Mouse (Mus musculus) small intestine, adult 2 months (tissue): ENCODE results near the gene Dlx1.

Experiments
- CTCF ChIP-seq: fragments of 200-500 bp; IDR thresholded peaks from 2 replicates; pipeline ENCODE4 v1.5.1; 2012; ENCODE audit warnings: low read depth, mild to moderate bottlenecking, control low read depth, inconsistent platforms, low read length, moderate library complexity, mixed read lengths; ENCODE audit not compliant: insufficient replicate concordance, insufficient read length; ENCODE audit errors: extremely low read depth
- POLR2A ChIP-seq: fragments of 200-500 bp; IDR thresholded peaks from 2 replicates; pipeline ENCODE4 v1.6.1; 2012; ENCODE audit warnings: low read depth, mild to moderate bottlenecking, control low read depth, inconsistent platforms, low read length, moderate library complexity

DNA sequence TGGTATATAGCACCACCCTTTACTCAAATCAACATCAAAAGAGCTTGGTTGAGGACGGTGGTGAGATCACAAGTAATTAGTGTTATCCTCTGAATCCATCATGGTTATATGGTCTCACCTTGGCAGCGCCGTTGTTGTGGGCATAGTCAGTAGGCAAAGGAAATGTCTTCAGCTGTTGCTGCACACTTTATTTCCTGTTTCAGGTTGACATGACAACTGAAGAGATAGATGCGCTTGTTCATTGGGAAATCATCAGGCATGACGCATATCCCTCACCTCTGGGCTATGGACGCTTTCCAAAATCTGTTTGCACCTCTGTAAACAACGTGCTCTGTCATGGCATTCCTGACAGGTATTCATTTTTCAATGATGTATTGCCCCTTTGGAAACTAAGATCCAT lies 16.7 kb upstream of the Dlx1 start:
- TF ChIP-seq POLR2A (no peak), CTCF (no peak)
